Mouse (Mus musculus) lung, adult 2 months (tissue): ENCODE measurements around the gene Mdn1. TPM values are rescaled to one million over a fixed set of nuclear protein-coding genes. Genes with fewer than 3 reads are reported as not detected.

Experiments used
- DNase-seq: peaks from one replicate; pipeline ENCODE4 v3.0.0; 2022
- H3K4me1 ChIP-seq: fragments of 200-500 bp; 2 replicates; pipeline ENCODE4 v1.6.1; 2011; ENCODE audit warnings: low read length; ENCODE audit not compliant: control insufficient read depth, insufficient read depth
- H3K4me3 ChIP-seq: fragments of 200-500 bp; replicated peaks from 2 replicates; pipeline ENCODE3; 2011; ENCODE audit warnings: low read depth, mild to moderate bottlenecking, control low read depth, low read length; ENCODE audit errors: extremely low read depth
- CTCF ChIP-seq: fragments of 200-500 bp; IDR thresholded peaks from 2 replicates; pipeline ENCODE4 v1.5.1; 2011; ENCODE audit warnings: mild to moderate bottlenecking, low read length, control low read depth; ENCODE audit not compliant: insufficient read depth
- POLR2A ChIP-seq: fragments of 200-500 bp; IDR thresholded peaks from 2 replicates; pipeline ENCODE4 v1.6.1; 2011; ENCODE audit warnings: low read depth, mild to moderate bottlenecking, control low read depth, low read length, borderline replicate concordance; ENCODE audit errors: extremely low read depth
- WGBS: fragments of 180-500 bp; shearing (Covaris S2); methylation state at CpG from one replicate; pipeline ENCODE4 v1.1.7; 2018; 5-methylcytosine and 5-hydroxymethylcytosine counted together
- polyA plus RNA-seq: library from polyadenylated mRNA; depleted of rRNA; stranded (reverse); fragments of >200 nt; gene quantifications from 2 replicates; pipeline ENCODE4 v1.2.3, GENCODE M21; 2012; rRNA removed

The Mdn1 gene
- polyA plus RNA-seq, 1 experiment = 6.0 TPM

DNA sequence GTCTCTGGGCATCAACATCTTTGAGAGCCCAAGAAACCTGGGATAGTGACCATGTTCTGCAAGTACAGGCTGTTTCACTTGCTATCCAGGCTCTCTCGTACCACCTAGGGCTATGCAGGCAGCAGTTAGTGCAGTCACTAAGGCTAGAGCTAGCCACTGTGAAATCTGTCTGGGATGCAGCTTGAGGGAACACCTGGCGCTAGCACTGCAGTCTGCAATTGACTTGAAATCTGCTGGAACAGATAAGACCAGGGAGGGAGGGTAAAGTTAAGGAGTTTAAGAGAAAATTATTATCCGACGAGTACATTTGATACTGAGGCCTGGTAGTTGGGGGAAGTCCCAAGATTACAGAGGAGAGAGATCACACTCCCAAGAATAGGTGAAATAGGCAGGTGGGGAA lies 123.1 kb downstream of the Mdn1 start:
- Histone ChIP-seq H3K4me1 (no peaks in the 10 kb centered on the region), H3K4me3 (no peak overlapping the region)
- 98% methylated on average over 4 of the region's 4 CpGs for WGBS
- DNase-seq = no peak
- TF ChIP-seq CTCF (no peak), POLR2A (no peak)

DNA sequence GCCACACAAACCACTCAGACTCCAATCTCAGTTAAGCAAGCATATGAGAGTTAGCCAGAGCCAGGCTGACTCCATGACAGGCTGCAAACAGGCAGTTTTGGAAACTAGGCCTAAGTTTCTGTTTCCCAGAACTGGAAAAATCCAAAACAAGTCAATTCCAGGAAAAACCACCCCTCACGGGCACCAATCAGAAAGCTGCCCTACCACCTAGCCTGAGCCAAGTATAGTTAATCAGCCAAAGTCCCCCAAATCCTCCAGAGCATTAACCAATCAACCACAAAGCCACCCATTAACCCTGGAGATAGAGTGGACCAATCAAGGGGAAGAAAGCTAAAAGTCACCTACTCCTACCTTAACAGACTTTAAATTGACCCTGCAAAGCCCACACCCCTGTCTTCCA lies 130.2 kb downstream of the Mdn1 start:
- H3K4me3 ChIP-seq = no peak overlapping the region
- WGBS = 90% methylated on average over 1 of the region's 1 CpGs
- H3K4me1 ChIP-seq = no peaks in the 10 kb centered on the region
- TF ChIP-seq POLR2A (no peak), CTCF (no peak)
- no peak for DNase-seq

DNA sequence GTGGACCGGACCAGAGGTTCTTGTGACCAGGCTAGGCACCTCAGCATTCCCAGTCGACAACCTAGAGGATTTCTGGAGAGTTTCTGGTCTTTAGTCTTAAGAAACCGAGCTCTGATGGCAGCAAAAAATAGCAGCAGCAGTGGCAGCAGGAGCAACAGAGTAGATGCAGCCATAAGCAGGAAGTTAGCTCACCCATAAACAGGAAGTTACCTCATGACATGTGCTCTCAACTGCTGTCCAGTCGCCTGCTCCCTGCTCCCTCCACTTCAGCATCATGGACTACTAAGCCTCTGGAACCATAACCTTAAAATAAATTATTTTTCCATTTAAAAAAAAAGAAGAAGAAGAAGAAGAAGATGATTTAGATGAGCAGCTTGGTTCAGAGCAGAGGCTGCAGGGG lies 132.1 kb downstream of the Mdn1 start:
- WGBS = 70% methylated on average over 4 of the region's 4 CpGs
- H3K4me1 ChIP-seq = no peaks in the 10 kb centered on the region
- no peak for DNase-seq
- no peak for TF ChIP-seq CTCF
- TF ChIP-seq POLR2A = no peak
- H3K4me3 ChIP-seq = no peak overlapping the region

DNA sequence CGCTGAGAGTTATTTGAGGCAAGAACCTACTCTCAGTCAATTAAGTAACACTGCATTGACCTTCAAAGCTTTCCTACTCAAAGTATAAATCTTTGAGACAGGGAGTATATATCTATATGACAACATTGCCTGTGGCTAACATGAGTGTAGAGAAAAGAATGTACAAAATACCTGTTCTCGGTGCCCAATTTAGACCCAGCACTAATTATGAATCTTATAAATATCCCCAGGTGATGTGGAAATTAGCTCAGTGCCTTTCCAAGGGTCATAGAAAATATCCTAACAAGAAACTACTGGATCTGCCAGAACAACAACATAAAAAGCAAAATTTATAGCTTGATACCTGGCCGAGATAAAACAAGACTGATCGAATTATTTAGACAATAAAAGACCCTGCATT lies 142.1 kb downstream of the Mdn1 start:
- DNase-seq = no peak
- Histone ChIP-seq H3K4me3 (no peak overlapping the region), H3K4me1 (peaks cover 4% of the 10 kb centered on the region)
- 98% methylated on average over 4 of the region's 4 CpGs for WGBS
- no peak for TF ChIP-seq POLR2A

DNA sequence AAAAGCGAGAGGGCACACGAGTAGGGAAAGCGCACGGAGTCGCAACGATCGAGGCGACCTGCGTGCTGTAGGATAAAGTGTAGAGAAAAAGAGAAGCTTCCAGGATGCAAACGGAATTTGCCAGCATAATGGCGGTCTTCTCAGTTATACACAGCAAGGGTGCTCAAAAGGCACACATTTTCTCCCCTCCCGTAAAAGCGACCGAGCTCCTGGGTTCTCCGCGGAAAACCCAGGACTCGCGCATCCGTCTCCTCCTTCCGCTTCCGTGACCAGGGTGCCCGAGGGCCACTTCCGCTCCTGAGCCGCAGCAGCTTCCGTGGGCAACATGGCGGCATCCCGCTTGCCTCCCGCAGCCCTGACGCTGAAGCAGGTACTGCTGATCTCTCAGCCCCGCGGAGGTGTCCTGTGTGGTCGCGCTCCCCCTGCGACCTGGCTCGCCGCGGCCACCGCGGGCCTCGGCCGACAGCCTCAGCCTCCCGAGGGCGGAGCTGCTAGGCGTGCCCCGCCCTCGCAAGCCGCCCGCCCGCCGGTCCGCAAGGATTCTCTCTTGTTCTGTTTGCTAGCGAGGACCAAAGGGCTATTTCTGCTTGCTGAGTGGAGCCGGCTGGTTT lies 143.2 kb downstream of the Mdn1 start, which contains the start of gene Lyrm2:
Gene Lyrm2, plus strand, starts transcription at position 288 of the 611 bp plus-strand sequence.
- Histone ChIP-seq H3K4me3 (peak within 1 kb of the TSS; percentile 94), H3K4me1 (peaks cover 4% of the 10 kb centered on the region)
- TF ChIP-seq CTCF = no peak
- peak; percentile 89; the same call in 1 of the 2 replicates for TF ChIP-seq POLR2A
- peak; percentile 83 for DNase-seq
- under 1% methylated on average over 53 of the region's 53 CpGs for WGBS

DNA sequence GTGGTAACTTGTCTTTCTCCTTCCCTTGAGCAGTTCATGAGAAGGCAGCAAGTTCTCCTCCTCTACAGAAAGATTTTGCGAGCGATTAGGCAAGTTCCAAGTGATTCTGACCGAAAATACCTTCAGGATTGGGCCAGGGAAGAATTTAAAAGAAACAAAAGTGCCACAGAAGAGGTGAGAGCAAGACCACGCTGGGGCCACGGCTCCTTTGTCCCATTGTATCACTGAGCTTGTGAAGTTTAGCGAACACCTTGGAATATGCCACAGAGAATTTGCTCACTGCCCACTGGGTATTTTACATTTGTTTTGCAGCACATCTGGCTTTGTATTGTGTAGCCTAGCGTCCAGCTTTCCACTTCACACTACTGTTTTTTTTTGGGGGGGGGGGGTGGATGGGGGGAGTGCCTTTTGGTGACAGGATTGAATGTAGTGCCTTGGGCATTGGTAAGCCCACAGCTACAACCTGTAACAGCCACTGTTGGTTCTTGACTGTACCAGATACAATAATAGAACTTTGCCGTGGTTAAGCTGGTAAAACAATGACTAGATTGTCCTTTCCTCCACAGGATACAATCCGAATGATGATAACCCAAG lies 143.8 kb downstream of the Mdn1 start:
- no peak for TF ChIP-seq CTCF
- no peak for TF ChIP-seq POLR2A
- Histone ChIP-seq H3K4me3 (peak overlapping the region; percentile 94), H3K4me1 (peaks cover 4% of the 10 kb centered on the region)
- no peak for DNase-seq
- WGBS = 8% methylated on average over 9 of the region's 9 CpGs

DNA sequence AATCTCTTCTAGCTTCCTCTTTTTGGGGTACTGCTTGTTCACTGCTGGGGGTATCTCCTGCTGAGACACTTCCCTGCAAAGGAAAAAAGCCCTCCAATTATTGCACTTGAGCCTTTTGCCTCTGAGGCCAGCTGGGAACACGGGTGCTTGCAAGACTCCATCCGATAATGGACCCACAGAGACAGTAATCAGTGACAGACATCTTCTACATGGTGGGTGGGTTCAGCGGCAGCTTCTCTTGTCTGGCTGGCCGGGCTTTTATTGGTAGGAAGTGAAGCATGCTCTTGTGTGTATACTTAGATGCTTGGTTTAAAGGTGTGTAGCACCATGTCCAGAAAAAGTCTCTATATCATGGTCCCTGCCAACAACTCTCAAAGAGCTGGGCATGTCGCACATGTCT lies 160.6 kb downstream of the Mdn1 start:
- 82% methylated on average over 5 of the region's 5 CpGs for WGBS
- TF ChIP-seq POLR2A (no peak), CTCF (no peak)

DNA sequence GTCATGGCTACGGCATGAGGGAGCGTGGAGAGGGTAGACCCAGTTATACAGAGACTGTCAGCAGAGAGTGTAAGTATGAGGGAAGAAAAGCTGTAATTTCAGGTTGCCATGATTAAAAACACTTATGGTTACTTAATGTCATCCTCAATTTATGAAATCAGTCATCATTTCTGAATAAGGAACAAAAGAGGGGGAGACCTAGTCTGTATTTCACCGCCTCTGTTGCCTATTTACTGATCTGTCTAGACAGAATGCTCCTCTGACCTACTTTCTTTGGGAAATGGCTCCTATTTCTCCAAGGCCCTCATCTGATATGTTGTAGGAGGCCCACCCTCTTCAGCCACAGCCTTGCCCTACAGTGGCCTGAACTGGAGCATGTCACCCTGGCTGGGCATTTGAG lies 163.8 kb downstream of the Mdn1 start:
- Histone ChIP-seq H3K4me1 (no peaks in the 10 kb centered on the region), H3K4me3 (no peak overlapping the region)
- 93% methylated on average over 3 of the region's 3 CpGs for WGBS
- DNase-seq = no peak
- TF ChIP-seq CTCF = no peak

More for the DNA sequence above, 160.6 kb downstream of the Mdn1 start:
- no peaks in the 10 kb centered on the region for H3K4me1 ChIP-seq
- DNase-seq = no peak
- no peak overlapping the region for H3K4me3 ChIP-seq

DNA sequence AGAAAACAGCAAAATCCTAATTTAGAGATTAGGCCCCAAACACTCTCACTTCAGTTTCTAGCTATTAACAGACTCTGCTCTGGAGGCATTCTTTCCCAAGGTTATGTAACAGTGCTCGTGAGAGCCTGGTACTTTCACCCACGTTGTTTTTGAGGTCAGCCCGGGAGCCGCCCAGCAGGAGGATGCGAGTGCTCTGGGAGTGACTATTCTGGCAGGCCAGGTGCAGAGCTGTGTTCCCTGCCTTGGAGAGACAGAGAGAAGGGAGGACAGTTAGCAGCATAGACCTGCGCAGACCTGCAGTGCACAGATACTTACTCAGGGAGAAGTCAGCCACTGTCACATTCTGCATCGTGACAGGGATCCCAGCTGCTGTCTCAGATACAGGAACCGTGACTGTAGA lies 167.3 kb downstream of the Mdn1 start:
- Histone ChIP-seq H3K4me1 (no peaks in the 10 kb centered on the region), H3K4me3 (no peak overlapping the region)
- 57% methylated on average over 8 of the region's 8 CpGs for WGBS
- TF ChIP-seq CTCF = no peak
- no peak for TF ChIP-seq POLR2A
- no peak for DNase-seq

Other genes starting within 250 kb of the Mdn1 start
- not detected in 2 replicates for gene Gja10, start 54.4 kb upstream of the Mdn1 start, polyA plus RNA-seq
- 1.7 and 6.7 TPM in 2 replicates for gene Casp8ap2, start 41.7 kb upstream of the Mdn1 start, polyA plus RNA-seq
- 8.3 and 10.3 TPM in 2 replicates for gene Lyrm2, start 143.1 kb downstream of the Mdn1 start, polyA plus RNA-seq